Mouse (Mus musculus): ENCODE data around the gene Hemgn.

Gene Hemgn

GRCm38 (mm10) chr4:46356351-46357133 is 56.8 kb downstream of the Hemgn start:
- DNase-seq = peak; percentile 77

- DNase-seq = no peak
These were observed 60.3 kb downstream of the Hemgn start for GRCm38 (mm10) chr4:46353045-46353444.

GRCm38 (mm10) chr4:46349530-46349929 is 63.8 kb downstream of the Hemgn start:
- no peak for DNase-seq

GRCm38 (mm10) chr4:46348897-46349296 is 64.4 kb downstream of the Hemgn start:
- DNase-seq = peak; percentile 2

GRCm38 (mm10) chr4:46347580-46348515 is 65.5 kb downstream of the Hemgn start:
- peak; percentile 24 for DNase-seq

- peak; percentile 4 for DNase-seq
These were observed 66.2 kb downstream of the Hemgn start for GRCm38 (mm10) chr4:46347141-46347540.

- peak; percentile 4 for DNase-seq
These were observed 67.1 kb downstream of the Hemgn start for GRCm38 (mm10) chr4:46346221-46346620.

- no peak for DNase-seq
These were observed 67.6 kb downstream of the Hemgn start for GRCm38 (mm10) chr4:46345773-46346100.

- DNase-seq = peak; percentile 23
These were observed 68.1 kb downstream of the Hemgn start for GRCm38 (mm10) chr4:46345056-46345772.

- peak; percentile 63 for DNase-seq
These were observed 69.0 kb downstream of the Hemgn start for GRCm38 (mm10) chr4:46344288-46344687.

Data from retina, postnatal 1 day (tissue).